Mouse (Mus musculus) T-cell, adult 2 months (primary cell): Measurements from ENCODE around the gene Acsl4.
A peak's percentile ranks its signal among the peaks of the same experiment; 100 is the strongest.

Experiments used
- DNase-seq: peaks from one replicate; pipeline ENCODE4 v3.0.0; 2022; ENCODE audit warnings: low spot score

The Acsl4 gene

GRCm38 (mm10) chrX:142390247-142390908, at the start of gene Acsl4:
Gene Acsl4, minus strand, starts transcription at chrX:142390535.
- DNase-seq: peak; percentile 93

DNA sequence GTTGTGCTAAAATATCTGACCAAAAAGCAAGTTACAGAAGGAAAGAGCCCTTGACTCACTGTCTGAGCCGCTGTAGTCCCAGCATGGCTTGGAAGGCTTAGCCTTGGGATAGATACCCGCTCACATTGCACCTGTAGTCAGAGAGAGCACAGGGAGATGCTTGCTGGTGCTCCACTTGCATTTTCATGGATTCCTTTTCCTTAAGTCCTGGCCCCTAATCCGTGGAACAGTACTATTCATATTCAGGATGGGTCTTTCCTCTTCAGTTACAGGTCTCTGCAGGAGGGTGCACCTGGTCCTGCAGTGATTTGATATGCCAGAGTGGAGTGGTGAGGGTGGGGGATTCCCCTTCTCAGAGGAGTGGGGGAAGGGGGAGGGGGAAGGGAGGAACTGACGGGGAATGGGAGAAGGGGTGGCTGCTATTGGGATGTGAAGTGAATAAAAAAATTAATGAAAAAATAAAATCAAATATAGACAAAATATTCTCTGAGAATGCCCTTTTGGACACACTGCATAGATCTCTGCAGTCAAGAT, 47.7 kb upstream of the Acsl4 start:
- no peak for DNase-seq

DNA sequence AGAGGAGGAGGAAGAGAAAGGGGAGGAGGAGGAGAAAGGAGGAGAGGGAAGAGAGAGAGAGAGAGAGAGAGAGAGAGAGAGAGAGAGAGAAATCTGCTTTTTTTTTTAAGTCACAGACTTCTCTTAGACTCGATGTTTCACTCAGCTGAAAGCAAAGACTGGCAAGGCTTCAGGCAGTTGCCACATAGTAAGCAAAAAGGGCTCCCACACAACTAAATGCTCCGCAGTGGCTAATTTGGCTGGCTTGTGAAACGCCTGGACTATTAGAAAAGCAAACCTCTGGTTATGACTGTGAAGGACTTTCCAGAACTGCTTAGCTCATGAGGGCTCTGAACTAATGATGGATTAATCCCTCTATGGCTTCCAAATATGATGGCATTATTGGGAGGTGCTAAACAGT, 42.5 kb upstream of the Acsl4 start:
- no peak for DNase-seq

DNA sequence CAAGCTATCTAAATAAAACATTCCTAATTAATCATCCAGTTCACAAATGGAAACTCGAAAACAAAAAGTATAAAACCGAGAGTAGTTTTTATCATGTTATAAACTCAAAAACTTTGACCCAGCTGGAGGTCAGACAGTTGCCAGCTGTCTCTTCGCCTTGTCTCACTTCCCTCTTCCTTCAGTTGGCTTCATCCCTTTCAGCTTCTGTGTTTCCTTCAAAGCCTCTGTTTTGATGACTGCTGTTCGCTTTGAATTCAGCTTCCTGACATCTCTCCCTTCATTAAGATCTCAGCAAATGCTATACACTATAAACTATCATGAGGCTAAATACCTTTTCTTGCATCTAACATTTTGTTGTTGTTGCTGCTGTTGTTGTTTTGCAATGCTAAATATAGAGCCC, 36.8 kb upstream of the Acsl4 start:
- DNase-seq: no peak

GRCm38 (mm10) chrX:142426628-142427027, 36.3 kb upstream of the Acsl4 start:
- no peak for DNase-seq

- DNase-seq: no peak
Measured at GRCm38 (mm10) chrX:142413884-142414283, 23.5 kb upstream of the Acsl4 start.

DNA sequence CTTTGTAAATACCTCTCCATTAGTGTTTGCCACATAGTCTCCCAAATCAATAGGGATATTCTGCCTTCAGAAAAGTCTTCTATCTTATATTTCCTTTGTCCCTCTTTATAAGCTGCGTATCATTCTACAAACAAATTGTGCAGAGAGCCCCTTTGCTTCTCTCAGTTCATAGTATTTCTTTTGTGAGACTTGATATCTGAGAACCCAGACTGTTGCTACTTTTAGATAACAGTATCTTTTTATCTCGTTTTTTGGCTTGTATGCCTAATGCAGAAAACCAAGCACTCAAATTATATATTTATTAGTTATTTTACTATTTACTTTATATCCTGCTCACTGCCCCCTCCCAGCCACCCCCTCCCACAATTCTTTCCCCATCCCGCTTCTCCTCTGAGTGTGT, 19.7 kb upstream of the Acsl4 start:
- no peak for DNase-seq

DNA sequence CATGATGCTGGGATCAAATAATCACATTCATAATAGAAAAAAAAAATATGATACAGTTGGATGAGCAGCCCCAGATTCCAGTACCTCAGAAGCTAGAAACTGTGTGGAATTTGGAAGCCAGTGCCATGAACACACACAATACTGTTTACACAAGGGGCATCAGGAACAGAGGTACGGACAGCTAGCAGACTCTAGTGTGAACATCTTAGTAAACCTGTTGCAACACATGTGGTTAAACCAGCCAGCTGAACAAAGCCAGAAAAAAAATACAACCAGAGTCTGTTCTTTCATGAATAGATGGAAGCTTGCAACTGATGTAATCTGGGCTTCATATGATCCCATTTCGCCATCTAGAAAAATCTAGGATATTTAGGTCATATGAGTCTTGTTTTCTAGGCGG, 19.0 kb upstream of the Acsl4 start:
- no peak for DNase-seq

DNA sequence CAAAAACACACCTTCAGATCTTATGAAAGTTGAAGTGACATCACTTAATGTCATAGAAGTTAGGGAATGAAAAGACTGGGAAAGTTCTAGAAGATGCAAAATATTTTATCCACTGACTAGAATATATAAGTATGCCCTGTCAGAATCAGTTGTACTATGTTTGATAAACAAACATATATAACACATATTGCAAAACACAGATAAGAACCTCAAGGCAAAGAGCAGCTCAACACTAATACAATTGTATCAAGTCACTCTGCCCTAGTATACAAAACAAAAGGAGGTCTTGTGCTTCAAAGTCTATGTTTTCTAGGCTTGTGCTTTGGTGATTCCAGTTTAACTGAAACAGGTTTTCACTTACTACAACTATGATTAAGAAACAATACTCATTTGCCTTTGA, 12.8 kb upstream of the Acsl4 start:
- no peak for DNase-seq

GRCm38 (mm10) chrX:142398621-142399020, 8.3 kb upstream of the Acsl4 start:
- peak; percentile 26 for DNase-seq

- DNase-seq: peak; percentile 19
Measured at GRCm38 (mm10) chrX:142390909-142391265, 552 bp upstream of the Acsl4 start.

DNA sequence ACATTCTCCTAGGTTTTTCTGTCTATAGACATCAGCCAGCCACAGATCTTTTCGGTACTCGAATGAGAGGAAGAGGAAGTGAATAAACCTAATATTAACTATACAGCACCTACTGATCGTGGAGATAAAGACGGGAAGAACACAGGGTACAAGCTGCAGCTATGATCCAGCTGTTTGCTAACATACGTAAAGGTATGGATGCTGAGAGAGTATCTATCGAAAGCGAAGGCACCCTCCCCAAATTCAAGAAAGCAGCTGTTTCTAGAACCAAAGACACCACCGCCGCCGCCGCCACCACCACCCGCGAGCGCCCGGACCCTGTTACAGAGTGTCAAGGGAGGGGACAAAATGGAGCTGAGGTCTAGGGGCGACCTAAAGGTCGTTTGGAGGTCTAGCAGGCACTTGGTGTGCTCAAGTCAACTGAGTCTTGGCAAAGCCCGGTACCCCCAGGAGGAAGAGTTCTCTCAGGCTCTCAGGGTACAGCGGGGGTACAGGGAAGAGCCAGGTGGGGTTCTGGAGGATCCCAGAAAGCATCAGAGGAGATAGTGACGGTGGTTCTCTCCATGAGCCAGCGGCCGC, 665 bp downstream of the Acsl4 start:
- peak; percentile 19 for DNase-seq

GRCm38 (mm10) chrX:142388141-142388540, 2.2 kb downstream of the Acsl4 start:
- no peak for DNase-seq

DNA sequence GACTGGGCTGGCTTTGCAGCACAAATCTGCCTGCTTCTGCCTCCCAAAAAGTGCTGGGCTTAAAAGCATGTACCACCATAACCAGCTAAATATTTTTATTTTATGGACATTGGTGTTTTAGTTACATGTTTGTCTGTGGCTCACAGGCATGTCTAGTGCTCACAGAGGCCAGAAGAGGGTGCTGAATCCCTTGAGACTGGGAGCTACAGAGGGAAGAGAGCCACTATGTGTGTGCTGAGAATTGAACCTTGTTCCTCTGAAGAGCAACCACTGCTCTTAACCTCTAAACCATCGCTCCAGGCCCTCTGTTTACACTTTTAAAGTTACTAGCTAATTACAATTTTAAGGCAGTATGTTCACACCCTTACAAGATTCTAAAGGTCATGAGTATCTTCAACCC, 2.7 kb downstream of the Acsl4 start:
- DNase-seq: no peak

DNA sequence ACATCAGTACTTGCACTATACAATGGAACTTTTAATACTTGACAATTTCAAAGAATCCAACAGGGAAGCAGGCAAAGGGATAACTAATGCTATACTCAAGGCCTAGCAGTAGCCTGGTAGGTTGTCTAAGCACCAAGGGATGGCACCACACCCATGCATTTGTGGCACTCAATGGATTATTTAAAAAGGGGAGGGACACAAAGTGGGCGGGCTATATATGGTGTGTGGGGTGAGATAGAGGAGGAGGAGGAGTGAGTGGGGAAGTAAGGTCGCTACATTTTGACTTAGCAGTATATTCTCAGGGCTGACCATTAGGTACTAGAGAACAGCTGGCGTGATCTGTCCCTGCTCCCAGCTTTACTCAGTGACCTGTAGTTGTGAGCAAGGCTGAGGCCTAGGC, 5.4 kb downstream of the Acsl4 start:
- no peak for DNase-seq

DNA sequence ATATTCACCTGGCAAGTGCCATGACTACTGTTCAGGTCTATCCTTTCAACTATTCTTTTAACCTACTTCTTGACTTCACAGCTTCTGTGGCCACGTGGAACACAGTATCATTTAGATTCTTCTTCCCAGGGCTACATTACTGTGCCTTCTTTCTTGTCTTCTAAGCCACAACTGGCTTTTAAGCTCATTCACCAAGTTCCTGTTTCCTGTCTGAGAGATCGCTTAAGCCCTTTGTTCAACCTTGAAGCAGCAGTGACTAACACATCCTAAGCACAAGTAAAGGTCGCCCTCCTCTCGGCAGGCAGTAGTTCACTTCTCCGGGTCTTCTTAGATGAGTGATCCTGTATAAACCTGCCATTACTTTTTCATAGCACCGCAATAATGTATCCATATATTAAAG, 10.4 kb downstream of the Acsl4 start:
- peak; percentile 60 for DNase-seq

DNA sequence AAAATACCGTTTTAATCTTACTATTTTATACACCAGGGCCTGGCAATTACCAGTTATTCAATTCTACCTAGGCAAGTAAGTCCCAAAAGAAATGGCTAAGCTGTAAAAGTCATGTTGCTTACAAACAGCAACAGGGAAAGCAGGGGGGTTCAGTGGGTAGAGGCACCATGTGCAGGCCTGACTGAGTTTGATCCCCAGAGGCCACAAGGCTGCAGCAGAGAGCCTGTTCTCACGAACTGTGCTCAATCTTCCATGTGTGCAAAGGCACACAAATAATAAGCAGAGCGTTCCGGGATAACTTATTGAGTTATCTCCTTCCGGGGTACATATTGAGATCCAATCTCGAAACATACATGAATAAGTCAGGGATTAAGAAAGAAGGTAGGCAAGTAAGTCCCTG, 12.3 kb downstream of the Acsl4 start:
- DNase-seq: no peak

- DNase-seq: no peak
Measured at GRCm38 (mm10) chrX:142377358-142377757, 13.0 kb downstream of the Acsl4 start.

GRCm38 (mm10) chrX:142376747-142377146, 13.6 kb downstream of the Acsl4 start:
- DNase-seq: no peak

DNA sequence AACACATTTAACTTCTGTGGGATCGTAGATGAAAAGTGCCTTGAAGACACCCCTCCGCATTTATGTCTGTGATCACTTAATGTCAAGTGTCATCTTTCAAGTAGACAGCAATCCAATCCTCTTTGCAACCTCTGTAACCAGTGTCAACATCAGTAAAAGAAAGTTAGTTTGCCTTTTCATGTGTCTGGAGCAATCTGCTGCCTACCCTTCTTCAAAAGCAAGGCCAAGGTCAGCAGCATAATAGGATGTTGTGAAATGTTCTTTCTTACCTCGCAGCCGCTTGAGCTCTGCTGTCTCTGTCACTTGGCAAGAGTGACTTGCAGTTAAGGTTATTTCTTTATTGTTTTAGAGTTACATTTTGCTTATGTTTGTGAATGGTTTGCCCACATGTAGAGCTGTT, 14.8 kb downstream of the Acsl4 start:
- no peak for DNase-seq

- peak; percentile 50 for DNase-seq
Measured at GRCm38 (mm10) chrX:142372393-142372792, 17.9 kb downstream of the Acsl4 start.

DNA sequence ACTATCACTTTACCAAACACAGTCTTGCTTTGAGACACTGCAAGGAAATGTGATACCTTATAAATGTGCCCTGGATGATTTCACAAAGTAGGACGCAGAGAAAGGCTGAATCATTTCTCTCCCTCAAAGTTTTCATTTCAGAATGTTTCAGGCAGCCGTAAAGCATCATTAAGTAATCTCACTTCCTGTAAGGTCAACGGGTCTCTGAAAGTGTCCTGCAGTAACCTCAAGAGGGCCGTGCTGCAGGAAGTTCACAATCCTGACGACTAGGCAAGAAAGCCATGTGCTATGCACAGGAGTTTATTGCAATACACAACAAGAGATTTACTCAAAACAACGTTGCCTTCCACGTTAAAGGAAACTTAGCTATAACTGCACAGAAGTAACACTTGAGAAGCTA, 20.4 kb downstream of the Acsl4 start:
- DNase-seq: peak; percentile 16

DNA sequence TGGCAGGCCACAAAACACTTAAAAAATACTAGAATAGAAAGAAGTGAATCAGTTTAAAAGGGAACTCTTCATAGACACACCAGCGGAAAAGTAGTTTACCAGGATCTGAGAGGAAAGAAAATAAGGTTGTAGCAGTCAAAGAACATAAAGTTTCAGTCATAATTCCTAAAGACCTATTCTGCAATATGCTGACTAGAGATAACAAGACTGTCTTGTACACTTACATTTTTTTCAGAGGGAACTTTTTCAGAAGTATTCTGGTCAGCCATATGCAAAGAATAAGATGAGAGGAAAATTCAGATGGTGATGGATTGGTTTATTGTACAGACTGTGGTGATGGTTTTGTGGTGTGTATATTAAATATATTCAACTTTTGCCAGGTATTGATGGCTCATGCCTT, 26.5 kb downstream of the Acsl4 start:
- DNase-seq: no peak

GRCm38 (mm10) chrX:142359031-142359430, 31.3 kb downstream of the Acsl4 start:
- no peak for DNase-seq
